Mouse (Mus musculus): ENCODE results near the gene Lilra6. TPM values are rescaled to one million over a fixed set of nuclear protein-coding genes. Genes with fewer than 3 reads are reported as not detected.

Lilra6 gene
- polyA plus RNA-seq, 1 experiment from 2014 or later = 0.20 TPM

Other genes with a start within 250 kb of the Lilra6 start
- gene Leng1, start 249.7 kb downstream of the Lilra6 start, polyA plus RNA-seq (2016; fragmentation: Nextera tagmentation; extraction: Ambion mirVana) = 10.2 and 11.6 TPM in 2 replicates
- gene Tmc4, start 237.9 kb downstream of the Lilra6 start, polyA plus RNA-seq (2016; fragmentation: Nextera tagmentation; extraction: Ambion mirVana) = 6.9 and 8.1 TPM in 2 replicates
- gene Tsen34, start 222.6 kb downstream of the Lilra6 start, polyA plus RNA-seq (2016; fragmentation: Nextera tagmentation; extraction: Ambion mirVana) = 59.0 and 60.3 TPM in 2 replicates
- gene Mboat7, start 222.0 kb downstream of the Lilra6 start, polyA plus RNA-seq (2016; fragmentation: Nextera tagmentation; extraction: Ambion mirVana) = 24.9 and 27.5 TPM in 2 replicates
- gene Rps9, start 211.5 kb downstream of the Lilra6 start, polyA plus RNA-seq (2016; fragmentation: Nextera tagmentation; extraction: Ambion mirVana) = 1,310 and 1,334 TPM in 2 replicates
- gene Pirb, start 195.1 kb downstream of the Lilra6 start, polyA plus RNA-seq (2016; fragmentation: Nextera tagmentation; extraction: Ambion mirVana) = 0.91 and 0.94 TPM in 2 replicates
- not detected in 2 replicates for gene Gm15448, start 89.8 kb downstream of the Lilra6 start, polyA plus RNA-seq (2016; fragmentation: Nextera tagmentation; extraction: Ambion mirVana)
- gene Pira2, start 70.5 kb downstream of the Lilra6 start, polyA plus RNA-seq (2016; fragmentation: Nextera tagmentation; extraction: Ambion mirVana) = 0.35 and 0.44 TPM in 2 replicates
- gene Gm14548, start 17.4 kb downstream of the Lilra6 start, polyA plus RNA-seq (2016; fragmentation: Nextera tagmentation; extraction: Ambion mirVana) = 0.15 and 0.18 TPM in 2 replicates
- 0.81 and 1.0 TPM in 2 replicates for gene Lair1, start 147.7 kb upstream of the Lilra6 start, polyA plus RNA-seq (2016; fragmentation: Nextera tagmentation; extraction: Ambion mirVana)
- gene Ttyh1, start 203.9 kb upstream of the Lilra6 start, polyA plus RNA-seq (2016; fragmentation: Nextera tagmentation; extraction: Ambion mirVana) = 0.48 and 0.77 TPM in 2 replicates
- 39.3 and 44.5 TPM in 2 replicates for gene Leng8, start 221.5 kb upstream of the Lilra6 start, polyA plus RNA-seq (2016; fragmentation: Nextera tagmentation; extraction: Ambion mirVana)
- 1.2 and 1.5 TPM in 2 replicates for gene Leng9, start 234.9 kb upstream of the Lilra6 start, polyA plus RNA-seq (2016; fragmentation: Nextera tagmentation; extraction: Ambion mirVana)
- 10.5 TPM in 2 replicates for gene Cdc42ep5, start 249.4 kb upstream of the Lilra6 start, polyA plus RNA-seq (2016; fragmentation: Nextera tagmentation; extraction: Ambion mirVana)